Mouse (Mus musculus): Measurements from ENCODE around the gene Gm32717. TPM values are rescaled to one million over a fixed set of nuclear protein-coding genes. Genes with fewer than 3 reads are reported as not detected.
A peak's percentile ranks its signal among the peaks of the same experiment; 100 is the strongest.
"Not testable (repeated sequence)": the region's sequence is repeated elsewhere in the genome, so short reads cannot be mapped to it uniquely, and the experiment has no call there.

The Gm32717 gene
- polyA plus RNA-seq, 1 experiment from 2014 or later, result 0.23 TPM

- not testable (repeated sequence) for H3K27me3 ChIP-seq (replicated peaks; ENCODE audit: control insufficient read depth, insufficient read depth, low read length); H3K9ac ChIP-seq (ENCODE audit: low read depth, low read length); H3K4me3 ChIP-seq (ENCODE audit: low read length); H3K36me3 ChIP-seq (ENCODE audit: control insufficient read depth, insufficient read depth, low read length); H3K4me1 ChIP-seq (ENCODE audit: control insufficient read depth, insufficient read depth, low read depth, low read length); H3K27ac ChIP-seq (ENCODE audit: low read depth, low read length); H3K4me2 ChIP-seq (ENCODE audit: low read length); H3K9me3 ChIP-seq (ENCODE audit: control insufficient read depth, low read length); ATAC-seq
- WGBS, result 100% methylated on average over 1 of the region's 2 CpGs
Observed at GRCm38 (mm10) chr10:118227629-118228028, 13.0 kb downstream of the Gm32717 start.

GRCm38 (mm10) chr10:118215719-118216393, 24.7 kb downstream of the Gm32717 start:
- H3K27ac ChIP-seq (ENCODE audit: low read depth, low read length); H3K27me3 ChIP-seq (replicated peaks; ENCODE audit: control insufficient read depth, insufficient read depth, low read length); H3K36me3 ChIP-seq (ENCODE audit: control insufficient read depth, insufficient read depth, low read length); H3K9me3 ChIP-seq (ENCODE audit: control insufficient read depth, low read length); H3K4me3 ChIP-seq (ENCODE audit: low read length); H3K4me2 ChIP-seq (ENCODE audit: low read length); H3K9ac ChIP-seq (ENCODE audit: low read depth, low read length); H3K4me1 ChIP-seq (ENCODE audit: control insufficient read depth, insufficient read depth, low read depth, low read length): not testable (repeated sequence)
- 66% methylated on average over 2 of the region's 4 CpGs for WGBS
- ATAC-seq, result peak; percentile 58; the same call in 1 of the 2 replicates

GRCm38 (mm10) chr10:118204642-118205041, 35.9 kb downstream of the Gm32717 start, which contains the start of gene Il22:
Il22 (plus strand) TSS chr10:118204942.
- H3K9ac ChIP-seq (ENCODE audit: low read depth, low read length), result no peak within 1 kb of the TSS
- H3K36me3 ChIP-seq (ENCODE audit: control insufficient read depth, insufficient read depth, low read length), result no peaks in the 10 kb centered on the region
- 94% methylated on average over 4 of the region's 4 CpGs for WGBS
- H3K4me2 ChIP-seq (ENCODE audit: low read length), result no peak within 1 kb of the TSS
- no peaks in the 10 kb centered on the region for H3K27me3 ChIP-seq (replicated peaks; ENCODE audit: control insufficient read depth, insufficient read depth, low read length)
- no peak within 1 kb of the TSS for H3K27ac ChIP-seq (ENCODE audit: low read depth, low read length)
- no peak within 1 kb of the TSS for H3K4me3 ChIP-seq (ENCODE audit: low read length)
- no peak for ATAC-seq
- no peaks in the 10 kb centered on the region for H3K9me3 ChIP-seq (ENCODE audit: control insufficient read depth, low read length)
- H3K4me1 ChIP-seq (ENCODE audit: control insufficient read depth, insufficient read depth, low read depth, low read length), result no peaks in the 10 kb centered on the region

GRCm38 (mm10) chr10:118195150-118195549, 45.4 kb downstream of the Gm32717 start:
- H3K4me2 ChIP-seq (ENCODE audit: low read length); H3K4me1 ChIP-seq (ENCODE audit: control insufficient read depth, insufficient read depth, low read depth, low read length); H3K27ac ChIP-seq (ENCODE audit: low read depth, low read length); H3K9me3 ChIP-seq (ENCODE audit: control insufficient read depth, low read length); H3K27me3 ChIP-seq (replicated peaks; ENCODE audit: control insufficient read depth, insufficient read depth, low read length); H3K4me3 ChIP-seq (ENCODE audit: low read length); ATAC-seq; H3K9ac ChIP-seq (ENCODE audit: low read depth, low read length); H3K36me3 ChIP-seq (ENCODE audit: control insufficient read depth, insufficient read depth, low read length): not testable (repeated sequence)
- 37% methylated on average over 3 of the region's 3 CpGs for WGBS

Other genes starting within 250 kb of the Gm32717 start
- 27.9 TPM in 2 replicates for gene Mdm1, start 99.0 kb downstream of the Gm32717 start, polyA plus RNA-seq (2015; fragmentation: Nextera tagmentation; extraction: Ambion mirVana)
- gene Il22, start 35.8 kb downstream of the Gm32717 start, polyA plus RNA-seq (2015; fragmentation: Nextera tagmentation; extraction: Ambion mirVana), result 0.16 and 0.41 TPM in 2 replicates
- gene Gm32802, start 17.9 kb upstream of the Gm32717 start, polyA plus RNA-seq (2015; fragmentation: Nextera tagmentation; extraction: Ambion mirVana), result 0.19 and 0.23 TPM in 2 replicates
- 0.52 and 1.5 TPM in 2 replicates for gene Iltifb, start 54.3 kb upstream of the Gm32717 start, polyA plus RNA-seq (2015; fragmentation: Nextera tagmentation; extraction: Ambion mirVana)
- not detected in 2 replicates for gene Gm9040, start 86.2 kb upstream of the Gm32717 start, polyA plus RNA-seq (2015; fragmentation: Nextera tagmentation; extraction: Ambion mirVana)
- not detected in 2 replicates for gene Gm9044, start 91.6 kb upstream of the Gm32717 start, polyA plus RNA-seq (2015; fragmentation: Nextera tagmentation; extraction: Ambion mirVana)
- gene Gm9045, start 97.1 kb upstream of the Gm32717 start, polyA plus RNA-seq (2015; fragmentation: Nextera tagmentation; extraction: Ambion mirVana), result 0.10 TPM in 1 of 2 replicates, not detected in the other
- not detected in 2 replicates for gene Gm9046, start 102.5 kb upstream of the Gm32717 start, polyA plus RNA-seq (2015; fragmentation: Nextera tagmentation; extraction: Ambion mirVana)
- not detected in 2 replicates for gene Gm9048, start 107.9 kb upstream of the Gm32717 start, polyA plus RNA-seq (2015; fragmentation: Nextera tagmentation; extraction: Ambion mirVana)
- gene Gm9049, start 113.3 kb upstream of the Gm32717 start, polyA plus RNA-seq (2015; fragmentation: Nextera tagmentation; extraction: Ambion mirVana), result 0.10 TPM in 1 of 2 replicates, not detected in the other
- gene Ifng, start 200.3 kb upstream of the Gm32717 start, polyA plus RNA-seq (2015; fragmentation: Nextera tagmentation; extraction: Ambion mirVana), result not detected in 2 replicates

Measured in hindbrain, embryonic 16.5 days (tissue).